Mouse (Mus musculus) liver, embryonic 14.5 days (tissue): ENCODE results near the gene Zyg11b. TPM values are rescaled to one million over a fixed set of nuclear protein-coding genes. Genes with fewer than 3 reads are reported as not detected.

Experiments
- ATAC-seq: fragments of 200-750 bp; cut with Nextera tagmentation; 2 replicates; pipeline ENCODE4 v1.8.0; 2017; ENCODE audit warnings: moderate number of reproducible peaks, mild to moderate bottlenecking, moderate library complexity; ENCODE audit not compliant: insufficient read depth
- DNase-seq, 3 experiments: peaks; one replicate each; pipeline ENCODE4 v3.0.0-alpha.2; 2012 to 2013; ENCODE audit warnings: low read depth in 3 of 3, low spot score in 3 of 3
- H3K27ac ChIP-seq: fragments of 300-500 bp; sonication (generic); 2 replicates; pipeline ENCODE4 v1.5.1; 2014; ENCODE audit warnings: moderate library complexity, mild to moderate bottlenecking, control low read depth, inconsistent platforms
- H3K27me3 ChIP-seq: fragments of 300-500 bp; sonication (generic); 2 replicates; pipeline ENCODE4 v1.6.1; 2014; ENCODE audit warnings: mild to moderate bottlenecking, low read length, moderate library complexity; ENCODE audit not compliant: control insufficient read depth, insufficient read depth
- H3K36me3 ChIP-seq: fragments of 300-500 bp; sonication (generic); replicated peaks from 2 replicates; pipeline ENCODE4 v1.6.1; 2014; ENCODE audit warnings: low read depth; ENCODE audit not compliant: control insufficient read depth, insufficient read depth
- H3K4me1 ChIP-seq, 2 experiments: fragments of 200-500 bp in 1 of 2; fragments of 300-500 bp in 1 of 2; sonication (generic) in 1 of 2; replicated peaks; 2 replicates each; pipeline ENCODE4 v1.6.1; 2012 to 2014; ENCODE audit warnings: antibody characterized with exemption in 1 of 2, inconsistent platforms in 1 of 2, low read length in 1 of 2; ENCODE audit not compliant: control insufficient read depth in 2 of 2, insufficient read depth in 2 of 2
- H3K4me2 ChIP-seq: fragments of 300-500 bp; sonication (generic); 2 replicates; pipeline ENCODE4 v1.6.1; 2014; ENCODE audit warnings: low read depth, mild to moderate bottlenecking, control low read depth, moderate library complexity
- H3K4me3 ChIP-seq, 2 experiments: fragments of 200-500 bp in 1 of 2; fragments of 300-500 bp in 1 of 2; sonication (generic) in 1 of 2; 2 replicates each; pipeline ENCODE4 v1.5.1; 2012 to 2014; ENCODE audit warnings: low read depth in 2 of 2, low read length in 2 of 2, mild to moderate bottlenecking in 2 of 2, control low read depth in 1 of 2, inconsistent platforms in 1 of 2, moderate library complexity in 1 of 2; ENCODE audit not compliant: insufficient read depth in 1 of 2
- H3K9ac ChIP-seq: fragments of 300-500 bp; sonication (generic); replicated peaks from 2 replicates; pipeline ENCODE4 v1.6.1; 2014; ENCODE audit warnings: mild to moderate bottlenecking, control low read depth, moderate library complexity
- H3K9me3 ChIP-seq: fragments of 300-500 bp; sonication (generic); 2 replicates; pipeline ENCODE4 v1.6.1; 2016; ENCODE audit warnings: low read length, mixed read lengths; ENCODE audit not compliant: control insufficient read depth
- CTCF ChIP-seq: IDR thresholded peaks from 2 replicates; pipeline ENCODE4 v1.5.1; 2016; ENCODE audit warnings: antibody characterized with exemption, low read depth, control low read depth
- EP300 ChIP-seq: IDR thresholded peaks from 2 replicates; pipeline ENCODE4 v1.6.1; 2016; ENCODE audit warnings: antibody characterized with exemption, low read depth
- WGBS: fragments of 180-500 bp; shearing (Covaris S2); extraction: QIAGEN DNeasy Blood & Tissue Kit; methylation state at CpG from one replicate; pipeline ENCODE4 v1.1.7; 2014; ENCODE audit not compliant: insufficient replicate concordance; 5-methylcytosine and 5-hydroxymethylcytosine counted together
- polyA plus RNA-seq, 2 experiments: library from polyadenylated mRNA; depleted of rRNA in 1 of 2; stranded (reverse) in 1 of 2; unstranded in 1 of 2; fragments of >200 nt; fragmentation: Nextera tagmentation in 1 of 2; extraction: Ambion mirVana in 1 of 2; gene quantifications; 2 replicates each; pipeline versions ENCODE4 v1.2.1 to v1.2.3; 2012 to 2014

The Zyg11b gene
- polyA plus RNA-seq, 2 experiments = 2.2 to 2.3 TPM

DNA sequence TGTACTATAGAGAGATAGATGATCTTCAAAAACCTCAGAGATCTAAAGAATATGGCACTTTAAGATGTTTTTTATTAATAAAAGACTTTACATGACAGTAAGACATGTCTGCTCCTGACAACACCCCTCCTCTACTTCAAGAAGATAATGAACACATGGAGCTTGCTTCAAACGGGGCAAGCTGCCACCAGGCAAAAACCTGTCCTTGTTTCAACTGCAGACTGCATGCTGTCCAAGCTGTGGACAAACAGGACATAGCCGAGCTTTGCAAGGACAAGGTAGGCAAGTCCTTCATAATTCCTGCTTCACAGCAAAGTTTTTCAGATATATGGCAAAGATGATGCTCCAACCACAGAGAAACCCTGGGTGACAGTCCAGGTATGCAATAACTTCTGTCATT is 101.7 kb downstream of the Zyg11b start:
- H3K4me2 ChIP-seq = no peak overlapping the region
- ATAC-seq = no peak
- H3K9ac ChIP-seq = no peak overlapping the region
- no peaks in the 10 kb centered on the region for H3K9me3 ChIP-seq
- TF ChIP-seq EP300 (no peak), CTCF (no peak)
- H3K4me3 ChIP-seq = no peak overlapping the region
- no peaks in the 10 kb centered on the region for H3K36me3 ChIP-seq
- no peaks in the 10 kb centered on the region for H3K4me1 ChIP-seq
- DNase-seq = no peak
- H3K27me3 ChIP-seq = no peaks in the 10 kb centered on the region
- no peak overlapping the region for H3K27ac ChIP-seq
- 35% methylated on average over 2 of the region's 2 CpGs for WGBS

- WGBS = 72% methylated on average over 6 of the region's 6 CpGs
- no peak for ATAC-seq
- Histone ChIP-seq H3K9ac (no peak overlapping the region), H3K4me2 (no peak overlapping the region), H3K4me3 (no peak overlapping the region), H3K27me3 (no peaks in the 10 kb centered on the region), H3K4me1 (no peaks in the 10 kb centered on the region), H3K27ac (no peak overlapping the region), H3K9me3 (no peaks in the 10 kb centered on the region), H3K36me3 (no peaks in the 10 kb centered on the region)
- TF ChIP-seq EP300 (no peak), CTCF (no peak)
- DNase-seq = no peak
Measured at GRCm38 (mm10) chr4:108196277-108196855, 104.5 kb downstream of the Zyg11b start.

DNA sequence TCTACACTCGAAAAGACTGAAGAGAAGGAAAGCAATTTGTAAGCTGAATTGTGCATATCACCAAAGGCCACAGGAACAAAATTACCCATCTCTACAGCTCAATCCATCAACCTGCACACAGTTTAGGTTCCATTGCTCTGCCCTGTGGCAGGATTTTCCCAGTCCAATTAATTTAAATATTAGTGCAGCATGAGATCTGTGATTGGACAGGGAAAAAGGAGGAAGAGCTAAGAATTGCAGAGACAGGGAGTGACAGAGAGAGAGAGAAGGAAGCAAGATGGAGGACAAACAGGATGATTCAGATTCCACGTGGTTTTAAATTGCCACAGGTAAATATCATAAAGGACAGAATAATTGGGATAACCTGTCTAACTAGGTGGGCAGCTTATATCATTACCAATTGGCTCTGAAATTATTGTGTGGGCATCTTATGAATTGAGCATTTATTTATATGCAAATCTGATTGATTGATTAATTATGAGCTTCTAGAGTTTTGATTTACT is 108.0 kb downstream of the Zyg11b start:
- TF ChIP-seq CTCF (no peak), EP300 (no peak)
- DNase-seq (no peak), ATAC-seq (no peak)
- WGBS = 65% methylated on average over 2 of the region's 2 CpGs
- Histone ChIP-seq H3K4me3 (no peak overlapping the region), H3K9ac (no peak overlapping the region), H3K9me3 (no peaks in the 10 kb centered on the region), H3K27ac (no peak overlapping the region), H3K4me1 (no peaks in the 10 kb centered on the region), H3K4me2 (no peak overlapping the region), H3K27me3 (no peaks in the 10 kb centered on the region), H3K36me3 (no peaks in the 10 kb centered on the region)

DNA sequence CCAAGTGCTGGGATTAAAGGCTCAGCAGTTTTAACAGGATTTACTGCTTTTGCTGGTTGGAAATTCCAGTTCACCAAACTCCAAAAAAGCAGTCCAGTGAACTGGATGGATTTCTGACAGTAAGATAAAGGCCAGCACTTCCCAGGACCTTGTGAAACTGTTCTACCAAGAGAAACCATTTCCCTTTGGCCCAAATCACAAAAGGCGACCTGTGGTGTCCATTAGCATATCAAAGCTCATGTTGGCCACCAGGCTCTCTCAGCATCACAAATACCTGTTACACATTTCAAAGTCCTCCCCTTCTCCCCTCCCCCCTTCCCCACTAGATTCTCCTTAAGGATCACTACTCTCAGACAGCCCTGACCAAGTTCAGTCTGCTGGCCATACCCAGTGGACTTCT is 118.6 kb downstream of the Zyg11b start:
- Histone ChIP-seq H3K9ac (no peak overlapping the region), H3K36me3 (no peaks in the 10 kb centered on the region), H3K27ac (no peak overlapping the region), H3K4me2 (no peak overlapping the region), H3K9me3 (no peaks in the 10 kb centered on the region), H3K27me3 (no peaks in the 10 kb centered on the region), H3K4me3 (no peak overlapping the region), H3K4me1 (no peaks in the 10 kb centered on the region)
- TF ChIP-seq EP300 = no peak
- TF ChIP-seq CTCF = no peak
- ATAC-seq = no peak
- 54% methylated on average over 1 of the region's 1 CpGs for WGBS
- no peak for DNase-seq

Other genes starting within 250 kb of the Zyg11b start
- 0.66 and 0.69 TPM in 2 replicates for gene Podn, start 204.7 kb downstream of the Zyg11b start, polyA plus RNA-seq (2012; rRNA removed)
- gene Podn, start 204.7 kb downstream of the Zyg11b start, polyA plus RNA-seq (2014; fragmentation: Nextera tagmentation; extraction: Ambion mirVana) = 0.18 and 0.25 TPM in 2 replicates
- 118 and 195 TPM in 2 replicates for gene Scp2, start 156.1 kb downstream of the Zyg11b start, polyA plus RNA-seq (2012; rRNA removed)
- 311 and 314 TPM in 2 replicates for gene Scp2, start 156.1 kb downstream of the Zyg11b start, polyA plus RNA-seq (2014; fragmentation: Nextera tagmentation; extraction: Ambion mirVana)
- 10.1 and 11.1 TPM in 2 replicates for gene Echdc2, start 135.7 kb downstream of the Zyg11b start, polyA plus RNA-seq (2012; rRNA removed)
- 12.7 and 13.5 TPM in 2 replicates for gene Echdc2, start 135.7 kb downstream of the Zyg11b start, polyA plus RNA-seq (2014; fragmentation: Nextera tagmentation; extraction: Ambion mirVana)
- gene Zyg11a, start 83.0 kb downstream of the Zyg11b start, polyA plus RNA-seq (2012; rRNA removed) = 0.45 and 0.47 TPM in 2 replicates
- 0.14 and 0.25 TPM in 2 replicates for gene Zyg11a, start 83.0 kb downstream of the Zyg11b start, polyA plus RNA-seq (2014; fragmentation: Nextera tagmentation; extraction: Ambion mirVana)
- 9.3 and 11.0 TPM in 2 replicates for gene Coa7, start 27.0 kb upstream of the Zyg11b start, polyA plus RNA-seq (2012; rRNA removed)
- gene Coa7, start 27.0 kb upstream of the Zyg11b start, polyA plus RNA-seq (2014; fragmentation: Nextera tagmentation; extraction: Ambion mirVana) = 26.4 and 29.1 TPM in 2 replicates
- 0.14 and 0.20 TPM in 2 replicates for gene Shisal2a, start 82.3 kb upstream of the Zyg11b start, polyA plus RNA-seq (2012; rRNA removed)
- 0.29 TPM in 1 of 2 replicates, not detected in the other for gene Shisal2a, start 82.3 kb upstream of the Zyg11b start, polyA plus RNA-seq (2014; fragmentation: Nextera tagmentation; extraction: Ambion mirVana)
- 5.8 and 6.6 TPM in 2 replicates for gene Gpx7, start 105.9 kb upstream of the Zyg11b start, polyA plus RNA-seq (2012; rRNA removed)
- gene Gpx7, start 105.9 kb upstream of the Zyg11b start, polyA plus RNA-seq (2014; fragmentation: Nextera tagmentation; extraction: Ambion mirVana) = 7.6 and 8.2 TPM in 2 replicates
- gene Tut4, start 158.3 kb upstream of the Zyg11b start, polyA plus RNA-seq (2012; rRNA removed) = 22.3 and 29.7 TPM in 2 replicates
- gene Tut4, start 158.3 kb upstream of the Zyg11b start, polyA plus RNA-seq (2014; fragmentation: Nextera tagmentation; extraction: Ambion mirVana) = 11.3 and 11.7 TPM in 2 replicates